Mouse (Mus musculus) stomach, embryonic 15.5 days (tissue): ENCODE results near the gene Smarca2. TPM values are rescaled to one million over a fixed set of nuclear protein-coding genes. Genes with fewer than 3 reads are reported as not detected.

Source experiments
- ATAC-seq: fragments of 200-750 bp; cut with Nextera tagmentation; 2 replicates; pipeline ENCODE4 v1.8.0; 2017; ENCODE audit warnings: low read depth, moderate number of reproducible peaks, moderate TSS enrichment; ENCODE audit not compliant: insufficient read depth, low FRiP score
- H3K27ac ChIP-seq: fragments of 300-500 bp; sonication (generic); 2 replicates; pipeline ENCODE4 v1.5.1; 2015; ENCODE audit warnings: mild to moderate bottlenecking, inconsistent platforms
- H3K27me3 ChIP-seq: fragments of 300-500 bp; sonication (generic); replicated peaks from 2 replicates; pipeline ENCODE4 v1.6.1; 2015; ENCODE audit warnings: inconsistent platforms
- H3K36me3 ChIP-seq: fragments of 300-500 bp; sonication (generic); 2 replicates; pipeline ENCODE4 v1.6.1; 2015; ENCODE audit warnings: inconsistent platforms
- H3K4me1 ChIP-seq: fragments of 300-500 bp; sonication (generic); 2 replicates; pipeline ENCODE4 v1.6.1; 2015; ENCODE audit warnings: inconsistent platforms
- H3K4me2 ChIP-seq: fragments of 300-500 bp; sonication (generic); 2 replicates; pipeline ENCODE4 v1.6.1; 2015; ENCODE audit warnings: mild to moderate bottlenecking, inconsistent platforms
- H3K4me3 ChIP-seq: fragments of 300-500 bp; sonication (generic); replicated peaks from 2 replicates; pipeline ENCODE4 v1.5.1; 2015; ENCODE audit warnings: inconsistent platforms
- H3K9ac ChIP-seq: fragments of 300-500 bp; sonication (generic); 2 replicates; pipeline ENCODE4 v1.6.1; 2015; ENCODE audit warnings: inconsistent platforms
- H3K9me3 ChIP-seq: fragments of 300-500 bp; sonication (generic); 2 replicates; pipeline ENCODE4 v1.6.1; 2016; ENCODE audit warnings: inconsistent platforms
- WGBS: fragments of 180-500 bp; shearing (Covaris S2); methylation state at CpG from one replicate; pipeline ENCODE4 v1.1.7; 2015; 5-methylcytosine and 5-hydroxymethylcytosine counted together
- polyA plus RNA-seq: library from polyadenylated mRNA; unstranded; fragments of >200 nt; fragmentation: Nextera tagmentation; extraction: Ambion mirVana; gene quantifications from 2 replicates; pipeline ENCODE4 v1.2.1, GENCODE M21; 2015

Gene Smarca2
- polyA plus RNA-seq, 1 experiment from 2014 or later: 46.3 TPM

DNA sequence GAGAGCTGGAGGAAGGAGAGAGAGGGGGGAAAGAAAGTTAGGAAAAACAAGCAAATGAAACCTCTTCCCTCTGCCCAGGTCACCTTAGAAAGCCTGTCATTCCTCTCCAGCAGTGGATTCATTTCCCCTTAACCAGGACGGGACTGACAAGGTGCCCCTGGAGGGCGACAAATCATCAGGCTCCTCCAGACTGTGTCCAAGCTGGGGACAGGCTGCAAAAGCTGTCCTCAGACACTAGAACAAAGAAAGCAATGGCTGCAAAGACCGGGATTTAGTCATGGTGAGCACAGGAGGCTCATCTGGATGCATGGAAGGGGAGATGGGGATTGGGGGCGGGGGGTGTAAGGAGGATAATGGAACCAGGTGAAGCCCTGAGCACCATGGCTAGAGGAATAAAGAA, 209.8 kb downstream of the Smarca2 start:
- 53% methylated on average over 4 of the region's 4 CpGs for WGBS
- H3K9me3 ChIP-seq: no peaks in the 10 kb centered on the region
- no peaks in the 10 kb centered on the region for H3K36me3 ChIP-seq
- H3K4me1 ChIP-seq: no peaks in the 10 kb centered on the region
- no peak overlapping the region for H3K4me3 ChIP-seq
- H3K27me3 ChIP-seq: no peaks in the 10 kb centered on the region
- no peak for ATAC-seq
- H3K4me2 ChIP-seq: no peak overlapping the region
- H3K9ac ChIP-seq: no peak overlapping the region
- H3K27ac ChIP-seq: no peak overlapping the region

DNA sequence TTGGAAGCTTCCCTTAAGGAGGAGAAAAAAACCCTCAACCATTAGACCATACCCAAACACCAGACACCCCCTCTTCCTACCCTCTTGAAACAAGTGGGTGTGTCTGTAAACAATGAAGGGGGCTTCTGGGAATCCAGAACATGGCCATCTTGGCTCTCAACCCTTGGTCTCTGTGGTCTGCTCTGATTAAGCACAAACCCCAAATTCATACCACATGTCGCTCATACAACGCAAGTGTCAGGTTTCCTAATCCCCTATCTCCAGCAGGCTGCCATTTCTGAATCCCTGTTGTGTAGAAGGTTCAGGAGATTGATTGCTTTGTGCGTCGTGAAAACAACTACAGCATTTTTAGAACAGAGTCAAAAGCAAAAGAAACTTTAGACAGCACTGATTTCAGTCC, 213.1 kb downstream of the Smarca2 start:
- 82% methylated on average over 4 of the region's 4 CpGs for WGBS
- Histone ChIP-seq H3K9ac (no peak overlapping the region), H3K27me3 (no peaks in the 10 kb centered on the region), H3K4me3 (no peak overlapping the region), H3K36me3 (no peaks in the 10 kb centered on the region), H3K9me3 (no peaks in the 10 kb centered on the region), H3K4me2 (no peak overlapping the region), H3K4me1 (no peaks in the 10 kb centered on the region), H3K27ac (no peak overlapping the region)
- no peak for ATAC-seq
